Mouse (Mus musculus) central nervous system, embryonic 14 days (tissue): ENCODE data around the gene Gm10697. TPM values are rescaled to one million over a fixed set of nuclear protein-coding genes. Genes with fewer than 3 reads are reported as not detected.

Experiments
- polyA plus RNA-seq: library from polyadenylated mRNA; depleted of rRNA; stranded (reverse); fragments of >200 nt; gene quantifications from 2 replicates; pipeline ENCODE4 v1.2.3, GENCODE M21; 2012; rRNA removed

The Gm10697 gene
- not detected in 2 replicates for polyA plus RNA-seq

DNA sequence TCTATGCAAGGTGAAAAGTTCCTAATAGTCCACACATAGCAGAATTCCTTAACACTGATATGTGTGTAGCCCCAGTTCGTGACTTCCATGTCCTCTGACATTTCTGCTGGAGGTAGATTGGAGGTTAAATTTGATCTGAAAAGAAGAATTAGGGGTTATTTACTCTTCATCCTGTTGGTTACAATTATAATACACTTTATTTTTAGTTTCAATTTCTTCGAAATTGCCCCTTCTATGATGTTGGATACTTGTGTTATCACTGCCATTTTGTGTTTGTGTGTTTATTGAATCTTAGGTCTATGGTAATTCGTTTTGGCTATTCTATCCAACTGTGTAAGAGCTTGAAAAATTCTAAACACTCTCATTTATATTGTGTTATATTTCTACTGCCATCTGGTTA lies at the start of gene Gm10697:
Gene Gm10697, minus strand, starts transcription at position 101 of the 400 bp plus-strand sequence.

DNA sequence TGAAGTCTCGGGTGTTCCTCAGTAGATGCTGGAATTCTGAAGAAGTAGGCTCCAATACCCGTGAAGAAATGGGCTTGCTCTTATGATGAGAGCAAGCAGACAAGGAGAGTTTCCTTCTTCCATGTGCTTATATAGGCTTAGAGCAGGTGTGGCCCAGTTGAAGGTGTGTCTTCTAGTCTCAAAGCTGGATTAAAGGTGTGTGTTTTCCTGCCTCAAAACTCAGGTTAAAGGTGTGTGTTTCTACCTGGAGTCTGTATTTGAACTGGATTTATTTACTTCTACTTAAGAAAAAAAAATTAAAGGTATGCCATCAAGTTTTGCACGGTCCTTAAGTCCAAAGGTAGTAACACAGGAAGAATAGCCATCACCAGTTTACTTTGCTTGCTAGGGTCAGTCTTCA lies 17.7 kb downstream of the Gm10697 start, which contains the start of gene Gm9125:
Gene Gm9125, minus strand, starts transcription at position 101 of the 400 bp plus-strand sequence.

Other genes with a start within 250 kb of the Gm10697 start
- gene Tdpoz3, start 246.6 kb downstream of the Gm10697 start, polyA plus RNA-seq = not detected in 2 replicates
- not detected in 2 replicates for gene Gm9117, start 129.1 kb downstream of the Gm10697 start, polyA plus RNA-seq
- not detected in 2 replicates for gene Tdpoz5, start 111.3 kb downstream of the Gm10697 start, polyA plus RNA-seq
- gene Gm9125, start 17.8 kb downstream of the Gm10697 start, polyA plus RNA-seq = not detected in 2 replicates
- not detected in 2 replicates for gene Gm10696, start 105.5 kb upstream of the Gm10697 start, polyA plus RNA-seq
- not detected in 2 replicates for gene Gm5286, start 124.1 kb upstream of the Gm10697 start, polyA plus RNA-seq
- gene Gm4778, start 191.4 kb upstream of the Gm10697 start, polyA plus RNA-seq = not detected in 2 replicates
- 16.1 and 18.3 TPM in 2 replicates for gene Them4, start 237.4 kb upstream of the Gm10697 start, polyA plus RNA-seq